Mouse (Mus musculus) urinary bladder, adult 18-20 months (tissue): ENCODE data around the gene Trpv3.
A peak's percentile ranks its signal among the peaks of the same experiment; 100 is the strongest.
"Not testable (repeated sequence)": the region's sequence is repeated elsewhere in the genome, so short reads cannot be mapped to it uniquely, and the experiment has no call there.

Source experiments
- DNase-seq, 2 experiments: peaks; one replicate each; pipeline ENCODE4 v3.0.0; 2022; ENCODE audit warnings: low spot score in 2 of 2, mixed read lengths in 2 of 2

The Trpv3 gene

GRCm38 (mm10) chr11:73284351-73284750, 17.2 kb downstream of the Trpv3 start:
- DNase-seq = no peak

- DNase-seq = no peak
These were observed 22.4 kb downstream of the Trpv3 start for GRCm38 (mm10) chr11:73289621-73290020.

GRCm38 (mm10) chr11:73303123-73303522, 35.9 kb downstream of the Trpv3 start:
- DNase-seq = no peak

- DNase-seq = no peak
These were observed 48.8 kb downstream of the Trpv3 start for GRCm38 (mm10) chr11:73315961-73316360.

- not testable (repeated sequence) for DNase-seq
These were observed 51.4 kb downstream of the Trpv3 start for GRCm38 (mm10) chr11:73318581-73318980.

- DNase-seq = not testable (repeated sequence)
These were observed 53.9 kb downstream of the Trpv3 start for GRCm38 (mm10) chr11:73321064-73321463.

GRCm38 (mm10) chr11:73323906-73324830, 57.0 kb downstream of the Trpv3 start:
- no peak for DNase-seq

GRCm38 (mm10) chr11:73326485-73326886, 59.3 kb downstream of the Trpv3 start:
- DNase-seq = peak; percentile 14 to 16

GRCm38 (mm10) chr11:73327361-73327760, 60.2 kb downstream of the Trpv3 start:
- no peak for DNase-seq

GRCm38 (mm10) chr11:73329442-73329841, 62.3 kb downstream of the Trpv3 start, which contains the start of the genes Aspa, Gm49340 and Spata22:
Gene Aspa (minus strand): TSS chr11:73329596.
Gene Gm49340 (plus strand): TSS chr11:73329741.
Gene Spata22 (plus strand): TSS chr11:73329741.
- DNase-seq = no peak

- DNase-seq = no peak
These were observed 66.2 kb downstream of the Trpv3 start for GRCm38 (mm10) chr11:73333357-73333756.

GRCm38 (mm10) chr11:73336919-73337318, 69.7 kb downstream of the Trpv3 start:
- DNase-seq = no peak
